Mouse (Mus musculus) heart, embryonic 10.5 days (tissue): Measurements from ENCODE around the gene Smad1. TPM values are rescaled to one million over a fixed set of nuclear protein-coding genes. Genes with fewer than 3 reads are reported as not detected.

Experiments used
- DNase-seq: peaks from one replicate; pipeline ENCODE4 v3.0.0-alpha.2; 2017; ENCODE audit warnings: low spot score
- H3K27ac ChIP-seq: fragments of 300-500 bp; sonication (generic); 2 replicates; pipeline ENCODE4 v1.5.1; 2016; ENCODE audit warnings: mild to moderate bottlenecking
- H3K27me3 ChIP-seq: fragments of 300-500 bp; sonication (generic); 2 replicates; pipeline ENCODE4 v1.6.1; 2016; ENCODE audit warnings: mild to moderate bottlenecking; ENCODE audit not compliant: poor library complexity, insufficient read depth, severe bottlenecking
- H3K36me3 ChIP-seq: fragments of 300-500 bp; sonication (generic); 2 replicates; pipeline ENCODE4 v1.6.1; 2016; ENCODE audit warnings: mild to moderate bottlenecking, moderate library complexity
- H3K4me1 ChIP-seq: fragments of 300-500 bp; sonication (generic); 2 replicates; pipeline ENCODE4 v1.6.1; 2016; ENCODE audit warnings: mild to moderate bottlenecking
- H3K4me3 ChIP-seq: fragments of 300-500 bp; sonication (generic); 2 replicates; pipeline ENCODE4 v1.5.1; 2016; ENCODE audit warnings: mild to moderate bottlenecking, moderate library complexity
- H3K9me3 ChIP-seq: fragments of 300-500 bp; sonication (generic); 2 replicates; pipeline ENCODE4 v1.6.1; 2016; ENCODE audit warnings: mild to moderate bottlenecking, moderate library complexity
- WGBS: fragments of 180-500 bp; shearing (Covaris S2); methylation state at CpG from one replicate; pipeline ENCODE4 v1.1.7; 2016; 5-methylcytosine and 5-hydroxymethylcytosine counted together
- polyA plus RNA-seq: library from polyadenylated mRNA; unstranded; fragments of >200 nt; fragmentation: Nextera tagmentation; extraction: Ambion mirVana; gene quantifications from 2 replicates; pipeline ENCODE4 v1.2.1, GENCODE M21; 2016

Gene Smad1
- polyA plus RNA-seq, 1 experiment from 2014 or later = 32.1 TPM

DNA sequence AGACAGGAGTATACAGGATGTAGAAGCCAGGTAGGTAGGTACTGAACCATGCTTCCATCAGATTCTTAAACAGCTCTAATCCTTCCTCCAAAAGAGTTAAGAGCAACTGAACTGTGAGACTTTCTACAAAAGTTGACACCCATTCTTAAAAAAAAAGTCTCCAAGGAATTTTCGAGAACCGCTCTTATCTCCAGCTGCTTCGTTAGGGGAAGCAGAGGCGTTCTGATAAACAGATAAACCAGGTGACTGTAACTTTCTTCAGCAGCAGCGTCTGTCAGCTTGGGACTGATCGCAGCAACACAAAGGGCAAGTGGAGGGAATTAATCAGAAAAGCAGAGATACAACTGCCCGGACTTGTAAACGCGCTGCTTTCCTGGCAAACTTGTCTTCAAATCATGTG lies 5.3 kb downstream of the Smad1 start:
- Histone ChIP-seq H3K4me3 (no peak overlapping the region), H3K27ac (no peak overlapping the region), H3K27me3 (no peaks in the 10 kb centered on the region), H3K9me3 (no peaks in the 10 kb centered on the region), H3K4me1 (peaks cover 35% of the 10 kb centered on the region), H3K36me3 (peaks cover 14% of the 10 kb centered on the region)
- WGBS = 19% methylated on average over 9 of the region's 9 CpGs
- no peak for DNase-seq

DNA sequence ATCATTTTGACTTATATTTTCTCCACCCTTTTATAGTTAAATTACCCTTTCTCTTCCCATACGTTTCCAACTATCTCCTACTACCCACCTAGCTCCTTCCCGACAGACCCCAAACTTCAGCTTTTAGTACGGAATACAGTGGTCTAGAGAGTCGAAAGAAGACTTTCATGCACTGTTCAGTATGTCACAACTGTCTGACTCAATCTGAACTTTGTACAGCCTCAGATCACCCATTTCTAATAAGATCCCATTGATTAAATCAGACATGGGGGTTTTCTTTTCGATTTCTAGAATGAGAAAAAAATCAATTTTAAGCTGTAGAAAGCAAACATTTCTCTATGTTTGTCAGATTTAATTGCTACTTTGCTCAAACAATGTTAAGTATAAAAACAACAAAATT lies 6.1 kb downstream of the Smad1 start:
- Histone ChIP-seq H3K36me3 (peaks cover 14% of the 10 kb centered on the region), H3K4me1 (peaks cover 41% of the 10 kb centered on the region), H3K27me3 (no peaks in the 10 kb centered on the region), H3K9me3 (no peaks in the 10 kb centered on the region), H3K4me3 (no peak overlapping the region), H3K27ac (no peak overlapping the region)
- 87% methylated on average over 5 of the region's 5 CpGs for WGBS
- no peak for DNase-seq

DNA sequence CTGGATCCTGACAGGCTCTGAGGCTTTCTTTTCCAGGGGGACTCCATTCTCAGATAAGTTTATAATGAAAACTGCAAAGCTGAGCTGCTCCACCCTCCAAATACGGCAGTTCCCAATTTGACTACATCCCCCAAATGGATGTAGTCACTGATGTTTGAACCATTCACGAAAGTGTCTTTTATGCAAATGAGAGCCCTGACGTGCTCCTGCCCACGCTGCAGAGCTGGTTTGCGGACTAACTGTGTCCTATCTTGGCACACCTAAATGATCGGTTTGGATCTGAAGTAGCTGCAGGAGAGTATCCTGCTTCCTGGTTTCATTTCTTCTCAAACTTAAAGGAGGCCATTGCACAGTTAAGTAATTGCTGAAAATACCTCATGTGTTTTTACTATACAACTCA lies 6.7 kb downstream of the Smad1 start:
- Histone ChIP-seq H3K27me3 (no peaks in the 10 kb centered on the region), H3K4me3 (no peak overlapping the region), H3K27ac (no peak overlapping the region), H3K9me3 (no peaks in the 10 kb centered on the region), H3K4me1 (peaks cover 36% of the 10 kb centered on the region), H3K36me3 (peaks cover 14% of the 10 kb centered on the region)
- no peak for DNase-seq
- WGBS = 68% methylated on average over 6 of the region's 6 CpGs

DNA sequence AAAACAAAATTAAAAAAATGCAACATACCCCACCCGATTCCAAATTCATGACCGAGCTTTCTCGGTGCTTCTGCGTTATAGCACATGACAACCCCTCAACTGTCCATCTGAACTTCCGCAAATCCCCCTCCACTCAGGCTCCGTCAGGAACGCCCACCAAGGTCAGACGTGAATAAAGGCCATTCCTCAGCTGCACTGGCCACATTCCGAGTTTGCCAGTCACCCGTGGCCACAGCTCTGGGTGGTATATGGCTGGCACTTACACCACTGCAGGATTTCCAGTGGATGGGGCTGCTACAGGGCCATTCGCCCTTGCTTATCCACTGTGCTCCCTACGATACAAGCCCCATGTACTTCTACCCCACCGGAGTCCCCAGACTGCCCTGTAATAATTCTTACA lies 7.9 kb downstream of the Smad1 start:
- Histone ChIP-seq H3K4me1 (peaks cover 34% of the 10 kb centered on the region), H3K27ac (no peak overlapping the region), H3K27me3 (no peaks in the 10 kb centered on the region), H3K4me3 (no peak overlapping the region), H3K9me3 (no peaks in the 10 kb centered on the region), H3K36me3 (peaks cover 20% of the 10 kb centered on the region)
- no peak for DNase-seq
- WGBS = 84% methylated on average over 13 of the region's 13 CpGs

DNA sequence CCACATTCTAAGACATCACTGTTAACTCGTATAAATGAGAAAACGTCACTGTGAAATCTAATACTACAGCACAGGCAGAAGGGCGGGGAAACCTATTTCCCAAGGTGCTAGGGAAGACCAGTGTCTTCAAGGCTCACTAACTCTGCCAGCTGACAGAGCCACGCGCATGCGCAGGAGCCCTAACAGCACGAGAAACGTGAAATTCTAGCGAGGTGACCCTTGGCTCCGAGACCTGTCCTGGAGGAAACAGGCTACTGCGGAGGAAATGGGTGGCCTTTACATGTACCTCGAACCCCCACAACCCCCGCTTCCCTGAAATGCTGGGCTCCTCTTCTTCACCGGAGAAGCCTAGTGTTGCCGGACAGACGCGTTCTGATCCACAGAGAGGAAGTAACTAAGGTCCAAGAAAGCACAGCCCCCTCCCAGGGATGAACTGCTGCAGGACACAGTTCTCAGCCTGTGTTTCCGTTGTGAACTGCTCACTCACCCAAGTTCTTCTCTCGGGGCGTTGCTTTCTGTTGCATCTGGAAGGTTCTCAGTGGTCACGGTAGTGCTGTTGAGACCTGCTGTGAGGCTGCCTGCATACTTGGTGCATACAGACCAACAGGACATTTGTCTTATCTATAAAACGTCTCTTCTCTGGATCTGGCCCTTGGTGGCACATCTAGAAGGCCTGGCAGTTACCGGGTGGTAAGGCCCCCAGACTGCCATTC lies 10.1 kb downstream of the Smad1 start:
- Histone ChIP-seq H3K4me1 (peaks cover 46% of the 10 kb centered on the region), H3K4me3 (no peak overlapping the region)
- no peak for DNase-seq

DNA sequence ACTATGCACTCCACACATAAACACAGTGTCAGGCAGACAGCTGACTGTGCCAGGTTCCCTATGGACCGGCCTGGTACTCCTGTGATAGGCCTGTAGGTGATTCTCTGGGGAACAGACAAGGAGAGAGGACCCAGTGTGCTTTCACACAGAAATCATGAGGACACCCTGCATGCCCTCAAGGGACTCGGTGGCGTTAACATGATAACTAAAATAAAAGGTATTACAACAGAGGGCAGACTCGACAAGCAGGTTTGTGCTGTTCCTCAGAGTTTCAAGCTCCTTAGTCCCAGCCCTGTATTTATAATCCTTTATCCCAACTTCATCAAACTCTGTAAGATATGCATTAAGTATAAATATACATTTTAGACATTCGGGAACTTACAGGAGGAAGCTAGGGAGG lies 12.5 kb downstream of the Smad1 start:
- Histone ChIP-seq H3K27me3 (no peaks in the 10 kb centered on the region), H3K36me3 (peaks cover 22% of the 10 kb centered on the region), H3K4me3 (no peak overlapping the region), H3K27ac (no peak overlapping the region), H3K9me3 (no peaks in the 10 kb centered on the region), H3K4me1 (peaks cover 51% of the 10 kb centered on the region)
- 87% methylated on average over 5 of the region's 5 CpGs for WGBS
- DNase-seq = no peak

More for the DNA sequence above, 10.1 kb downstream of the Smad1 start:
- Histone ChIP-seq H3K27me3 (no peaks in the 10 kb centered on the region), H3K36me3 (peaks cover 22% of the 10 kb centered on the region), H3K9me3 (no peaks in the 10 kb centered on the region), H3K27ac (no peak overlapping the region)
- 85% methylated on average over 23 of the region's 23 CpGs for WGBS

DNA sequence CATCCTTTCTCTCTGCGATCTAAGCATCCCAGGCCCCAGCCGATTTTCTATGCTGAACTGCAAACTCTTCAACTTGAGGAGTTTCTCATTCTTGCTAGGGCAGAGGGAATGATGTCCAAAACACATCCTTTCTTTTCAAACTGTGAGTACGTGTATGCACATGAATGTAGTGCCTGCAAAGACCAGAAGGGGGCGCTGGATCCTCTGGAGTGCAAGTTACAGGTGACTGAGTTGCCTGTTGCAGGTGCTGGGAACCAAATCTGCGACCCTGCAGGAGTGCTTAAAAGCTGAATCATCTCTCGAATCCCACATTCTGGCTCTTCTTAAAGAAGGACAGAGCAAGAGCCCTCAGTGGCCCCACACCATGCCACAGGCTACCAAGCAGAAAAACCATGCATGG lies 13.0 kb downstream of the Smad1 start:
- H3K4me1 ChIP-seq = peaks cover 51% of the 10 kb centered on the region
- WGBS = 62% methylated on average over 6 of the region's 6 CpGs
- H3K27me3 ChIP-seq = no peaks in the 10 kb centered on the region
- no peaks in the 10 kb centered on the region for H3K9me3 ChIP-seq
- DNase-seq = no peak
- peaks cover 22% of the 10 kb centered on the region for H3K36me3 ChIP-seq
- no peak overlapping the region for H3K27ac ChIP-seq
- no peak overlapping the region for H3K4me3 ChIP-seq

DNA sequence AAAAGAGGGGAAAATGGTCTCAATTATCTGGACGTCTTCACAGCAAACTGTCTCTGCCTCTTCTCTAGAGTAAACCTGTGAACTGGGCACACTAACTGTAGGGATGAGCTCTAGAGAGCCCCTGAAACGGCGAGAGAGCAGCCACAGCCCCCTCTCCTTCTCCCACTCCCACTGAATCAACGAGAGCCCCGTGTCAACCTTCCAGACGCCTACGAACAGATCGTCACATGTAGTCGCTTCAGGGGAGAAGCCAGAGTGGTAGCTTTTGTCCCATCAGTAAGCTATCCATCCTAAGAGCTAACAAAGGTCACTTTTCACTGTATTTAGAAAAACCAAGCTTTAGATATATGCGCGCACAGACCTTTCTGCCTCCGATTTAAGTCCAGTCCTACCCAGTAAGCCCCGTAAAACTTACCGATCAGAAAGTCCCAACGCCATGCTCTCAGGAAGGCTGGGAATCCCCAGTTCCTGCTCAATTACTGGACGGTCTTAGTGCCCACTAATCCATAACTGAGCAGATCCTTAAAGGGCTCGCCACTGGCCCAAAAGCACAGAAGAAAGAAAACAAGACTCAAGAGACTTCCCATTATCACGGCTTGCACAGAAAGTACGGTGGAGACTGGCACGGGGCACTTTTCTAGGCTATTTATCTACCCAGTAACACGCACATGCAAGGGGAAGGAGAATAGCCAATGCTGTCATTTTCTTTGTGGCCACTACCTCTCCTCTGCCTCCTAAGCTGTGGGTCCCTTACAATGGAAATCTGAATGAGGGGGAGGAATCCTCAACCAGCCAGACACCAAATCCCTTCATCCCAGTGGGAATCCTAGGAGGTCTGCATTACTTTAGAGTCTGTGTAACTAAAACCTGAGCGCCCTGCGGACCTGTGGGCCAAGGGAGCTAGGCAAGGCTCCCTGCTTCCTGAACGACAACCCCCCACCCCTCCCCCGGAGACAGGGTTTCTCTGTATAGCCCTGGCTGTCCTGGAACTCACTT lies 14.7 kb downstream of the Smad1 start:
- Histone ChIP-seq H3K9me3 (no peaks in the 10 kb centered on the region), H3K4me3 (peak overlapping the region; percentile 46), H3K27ac (peak overlapping the region; percentile 16; the same call in 1 of the 2 replicates), H3K4me1 (peaks cover 51% of the 10 kb centered on the region), H3K36me3 (peaks cover 14% of the 10 kb centered on the region), H3K27me3 (no peaks in the 10 kb centered on the region)
- WGBS = 17% methylated on average over 25 of the region's 25 CpGs
- DNase-seq = no peak

DNA sequence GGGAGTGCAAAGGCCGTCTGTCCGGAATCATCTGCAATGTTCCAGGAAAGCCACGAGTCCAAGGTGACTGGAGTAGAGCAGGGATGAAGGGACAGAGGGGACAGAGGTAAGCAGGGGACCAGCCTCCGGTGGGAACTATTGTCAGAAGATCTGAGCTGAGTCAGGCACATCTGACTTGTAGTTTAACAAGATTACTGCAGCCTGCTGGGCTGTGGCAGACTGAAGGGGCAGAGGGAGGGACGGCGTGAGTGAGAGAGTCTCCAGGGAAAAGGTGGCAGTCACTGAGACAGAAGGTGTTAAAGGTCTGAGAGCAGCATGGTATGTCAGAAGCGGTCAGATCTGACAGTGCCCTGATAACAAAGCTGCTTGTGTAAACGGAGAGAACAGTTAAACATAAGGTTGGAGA lies 16.5 kb downstream of the Smad1 start:
- Histone ChIP-seq H3K4me1 (peaks cover 47% of the 10 kb centered on the region), H3K27me3 (no peaks in the 10 kb centered on the region), H3K4me3 (peak overlapping the region; percentile 29), H3K36me3 (peaks cover 9% of the 10 kb centered on the region; the same call in 1 of the 2 replicates), H3K27ac (peak overlapping the region; percentile 56), H3K9me3 (no peaks in the 10 kb centered on the region)
- 5% methylated on average over 8 of the region's 8 CpGs for WGBS
- DNase-seq = no peak

DNA sequence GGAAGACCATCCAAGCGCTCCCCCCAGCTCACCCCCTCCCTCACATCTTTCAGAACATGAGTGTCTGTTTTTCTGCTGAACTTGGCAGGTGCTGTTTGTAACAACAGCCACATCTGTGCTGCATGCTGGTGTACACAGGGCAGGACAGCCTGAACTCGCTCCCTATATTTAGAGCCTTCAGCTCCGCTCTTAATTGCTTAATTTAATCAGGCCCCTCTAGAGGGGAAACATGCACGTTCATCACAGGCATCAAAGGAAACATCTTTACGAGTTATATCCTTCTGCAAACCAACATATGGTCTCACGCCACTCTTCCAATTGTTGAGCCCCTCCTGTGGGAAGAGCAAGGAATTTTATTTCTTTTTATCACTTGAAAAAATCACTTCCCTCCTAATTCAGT lies 17.5 kb downstream of the Smad1 start:
- Histone ChIP-seq H3K36me3 (peaks cover 10% of the 10 kb centered on the region), H3K9me3 (no peaks in the 10 kb centered on the region), H3K27me3 (no peaks in the 10 kb centered on the region), H3K4me3 (no peak overlapping the region), H3K27ac (no peak overlapping the region), H3K4me1 (peaks cover 47% of the 10 kb centered on the region)
- DNase-seq = no peak
- 54% methylated on average over 6 of the region's 6 CpGs for WGBS

DNA sequence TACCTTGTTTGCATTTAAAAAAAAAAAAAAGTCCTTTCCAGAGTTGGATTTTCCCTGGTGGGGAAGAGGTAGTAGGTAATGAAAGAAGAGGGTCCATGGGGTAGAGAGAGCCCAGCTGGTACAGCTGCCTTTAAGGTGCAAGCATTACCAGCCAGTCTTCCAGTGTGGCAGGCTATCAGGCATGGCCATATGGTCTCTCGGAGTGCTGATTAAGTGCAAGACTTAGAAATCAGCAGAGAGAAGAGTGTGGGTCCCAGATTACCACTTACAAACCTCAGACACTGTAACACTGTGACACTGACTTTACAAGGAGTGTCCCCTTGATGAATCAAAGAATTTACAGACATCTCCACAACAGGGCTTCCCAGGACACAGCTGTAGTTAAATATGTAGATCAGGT lies 18.9 kb downstream of the Smad1 start:
- 35% methylated on average over 1 of the region's 1 CpGs for WGBS
- Histone ChIP-seq H3K36me3 (peaks cover 4% of the 10 kb centered on the region), H3K27ac (no peak overlapping the region), H3K9me3 (no peaks in the 10 kb centered on the region), H3K4me3 (no peak overlapping the region), H3K27me3 (no peaks in the 10 kb centered on the region), H3K4me1 (peaks cover 48% of the 10 kb centered on the region)
- no peak for DNase-seq

DNA sequence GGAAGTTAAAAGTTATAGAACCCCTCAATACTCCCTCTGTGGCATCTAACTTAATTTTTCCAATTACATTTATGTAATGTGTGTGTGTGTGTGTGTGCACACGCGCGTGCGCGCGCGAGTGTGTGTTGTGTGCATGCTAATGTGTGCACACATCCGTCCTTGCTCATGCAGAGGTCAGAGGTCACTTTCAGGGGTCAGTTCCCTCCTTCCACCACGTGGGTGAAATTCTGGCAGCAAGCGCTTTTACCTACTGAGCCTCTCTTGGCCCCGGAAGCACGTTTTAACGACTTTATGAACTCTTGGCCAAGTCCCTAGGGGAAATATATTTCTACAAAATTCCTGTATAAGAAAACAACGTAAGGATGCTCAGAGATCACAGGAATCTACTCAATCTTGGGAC lies 19.3 kb downstream of the Smad1 start:
- Histone ChIP-seq H3K4me3 (no peak overlapping the region), H3K9me3 (no peaks in the 10 kb centered on the region), H3K27me3 (no peaks in the 10 kb centered on the region), H3K27ac (no peak overlapping the region), H3K4me1 (peaks cover 48% of the 10 kb centered on the region), H3K36me3 (peaks cover 4% of the 10 kb centered on the region)
- WGBS = 76% methylated on average over 14 of the region's 14 CpGs
- DNase-seq = no peak

DNA sequence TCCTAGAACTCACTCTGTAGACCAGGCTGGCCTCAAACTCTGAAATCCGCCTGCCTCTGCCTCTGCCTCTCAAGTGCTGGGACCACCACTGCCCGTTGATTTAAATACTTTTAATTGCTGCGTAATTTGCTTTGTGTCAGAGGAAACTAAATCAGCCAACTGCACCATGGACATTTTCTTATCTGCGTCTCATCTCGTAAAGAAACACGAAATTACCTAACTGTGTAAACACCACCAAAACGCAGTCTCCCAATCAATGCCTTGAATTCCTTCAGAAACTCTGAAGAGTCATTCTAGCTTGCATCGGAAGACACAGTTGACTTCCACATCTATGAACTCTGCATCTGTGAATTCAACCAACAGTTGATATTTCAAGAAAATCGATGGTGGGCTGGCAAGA lies 22.7 kb downstream of the Smad1 start:
- Histone ChIP-seq H3K27me3 (no peaks in the 10 kb centered on the region), H3K4me1 (peaks cover 39% of the 10 kb centered on the region), H3K27ac (no peak overlapping the region), H3K9me3 (no peaks in the 10 kb centered on the region), H3K36me3 (peaks cover 11% of the 10 kb centered on the region), H3K4me3 (no peak overlapping the region)
- 81% methylated on average over 9 of the region's 9 CpGs for WGBS
- no peak for DNase-seq
